Mouse (Mus musculus) liver, postnatal 0 days (tissue): ENCODE results near the gene Agap3.

Source experiments
- CTCF ChIP-seq: sonication (generic); IDR thresholded peaks from 2 replicates; pipeline ENCODE4 v1.5.1; 2016; ENCODE audit warnings: antibody characterized with exemption, low read depth
- EP300 ChIP-seq: IDR thresholded peaks from 2 replicates; pipeline ENCODE4 v1.6.1; 2016; ENCODE audit warnings: antibody characterized with exemption, low read depth, mild to moderate bottlenecking

DNA sequence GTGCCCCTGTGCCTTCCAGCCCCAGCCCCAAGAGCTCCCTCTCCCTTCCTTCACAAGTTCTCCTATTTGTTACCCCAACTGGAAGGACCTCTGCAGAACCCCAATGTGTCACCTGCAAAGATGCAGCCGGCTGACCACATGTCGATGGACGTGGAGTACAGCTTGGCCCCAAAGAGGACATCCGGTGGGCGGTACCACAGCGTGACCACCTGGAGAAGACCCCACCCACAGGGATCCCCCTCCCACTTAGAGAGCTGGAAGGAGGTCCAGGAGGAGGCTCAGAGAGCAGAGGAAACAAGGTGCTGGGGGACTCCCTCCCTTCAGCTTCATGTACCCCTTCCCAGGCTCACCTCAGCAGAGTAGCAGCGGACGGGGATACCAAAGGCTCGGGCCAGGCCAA, 31.6 kb upstream of the Agap3 start:
- TF ChIP-seq CTCF (no peak), EP300 (no peak)
